Mouse (Mus musculus) testis, postnatal 14 days (tissue): ENCODE data around the gene Man2b1.

Experiments
- DNase-seq: peaks from one replicate; pipeline ENCODE4 v3.0.0; 2021; ENCODE audit warnings: low spot score

Gene Man2b1

DNA sequence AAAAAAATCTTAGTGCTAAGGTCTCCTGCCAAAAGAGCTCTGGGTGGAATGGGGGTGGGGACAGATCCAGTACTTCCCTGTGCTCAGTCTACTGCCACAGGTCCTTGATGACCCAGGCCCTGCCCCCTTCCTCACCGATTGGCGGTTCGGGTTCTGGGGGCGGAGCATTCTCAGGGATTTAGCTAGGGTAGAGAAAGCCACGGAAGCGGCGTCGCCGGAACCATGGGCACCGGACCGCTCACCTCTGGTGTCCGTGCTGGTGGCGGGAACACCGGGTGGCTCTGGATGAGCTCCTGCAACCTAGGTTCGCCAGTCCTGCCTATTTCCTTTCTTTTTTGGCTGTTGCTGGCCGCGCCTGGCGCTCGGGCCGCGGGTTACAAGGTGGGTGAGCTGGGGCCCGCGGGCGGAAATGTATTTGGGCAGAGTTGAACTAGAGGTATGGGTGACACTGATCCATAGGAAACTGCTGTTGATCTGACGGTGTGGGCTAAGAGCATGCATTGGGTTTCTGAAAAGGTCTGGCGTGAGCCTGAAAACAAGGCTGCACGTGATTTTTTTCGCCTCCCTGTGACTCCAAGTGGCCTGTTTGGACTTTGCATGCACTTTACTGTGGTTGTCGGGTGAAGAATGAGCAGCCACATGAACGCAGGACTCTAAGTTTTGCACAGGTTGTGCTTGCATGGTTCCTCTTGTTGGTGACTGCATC is at the start of gene Man2b1:
Man2b1 (plus strand) TSS at position 163 of the 706 bp plus-strand sequence.
- DNase-seq = peak; percentile 86

DNA sequence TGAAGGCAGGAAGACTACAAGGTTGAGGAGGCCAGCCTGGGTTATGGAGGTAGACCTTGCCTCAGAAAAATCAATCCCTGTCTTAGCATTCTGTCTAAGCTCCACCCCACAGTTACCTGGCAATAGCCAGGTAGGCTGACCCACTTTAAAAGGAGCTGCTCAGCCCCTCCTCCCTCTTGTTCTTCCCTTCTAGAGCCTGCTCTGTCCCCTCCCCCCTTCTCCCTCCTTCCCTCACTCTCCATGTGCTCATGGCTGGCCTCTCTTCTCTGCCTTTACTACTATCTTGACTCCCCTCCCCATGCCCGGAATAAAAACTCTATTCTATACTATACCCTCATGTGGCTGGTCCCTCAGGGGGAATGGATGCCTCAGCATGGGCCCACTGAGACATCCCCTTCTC is 49.2 kb upstream of the Man2b1 start:
- no peak for DNase-seq

DNA sequence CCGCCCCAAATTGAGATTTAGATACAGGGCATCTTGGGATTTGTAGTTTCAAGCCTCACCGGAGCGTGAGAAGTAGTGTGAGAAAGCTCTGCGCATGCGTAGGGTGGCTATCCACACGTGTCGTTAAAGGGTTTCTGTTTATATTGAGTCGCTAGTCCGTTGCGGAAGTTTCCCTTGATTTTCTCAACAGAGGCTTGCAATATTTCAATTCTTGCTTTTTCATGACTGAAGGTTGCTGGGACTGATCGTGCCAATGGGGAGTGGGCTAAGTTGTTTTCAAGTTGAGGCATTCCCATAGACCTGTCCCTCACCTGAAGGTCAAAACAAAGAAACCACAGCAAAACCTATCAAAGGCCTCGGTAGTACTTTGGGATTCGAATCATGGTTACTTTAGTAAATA is 48.3 kb upstream of the Man2b1 start:
- peak; percentile 79 for DNase-seq

DNA sequence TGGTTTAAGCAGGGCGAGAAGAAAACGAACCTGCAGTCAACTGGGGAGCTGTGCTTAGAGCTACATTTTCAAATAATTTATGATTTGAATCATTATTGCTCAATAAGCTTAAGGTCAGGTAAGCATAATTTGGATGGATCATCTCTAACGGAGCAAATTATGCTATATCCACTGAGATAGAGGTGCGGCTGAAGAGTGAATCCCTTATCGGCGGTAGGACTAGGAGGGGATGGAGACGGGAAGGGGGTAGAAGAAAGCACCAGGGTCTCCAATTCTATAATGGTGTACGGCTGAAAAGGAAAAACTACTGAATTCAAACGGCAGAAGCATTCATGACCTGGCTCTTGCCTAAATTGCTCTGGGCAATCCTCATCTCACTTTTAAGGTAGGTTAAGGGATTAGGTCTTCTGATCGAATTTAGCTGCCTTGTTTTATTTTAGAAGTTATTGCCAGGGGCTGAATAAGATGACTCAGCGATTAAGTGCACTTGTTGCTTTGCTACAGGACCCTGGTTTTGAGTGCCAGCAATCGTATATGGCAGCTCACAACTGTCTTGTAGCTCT is 47.8 kb upstream of the Man2b1 start:
- no peak for DNase-seq

DNA sequence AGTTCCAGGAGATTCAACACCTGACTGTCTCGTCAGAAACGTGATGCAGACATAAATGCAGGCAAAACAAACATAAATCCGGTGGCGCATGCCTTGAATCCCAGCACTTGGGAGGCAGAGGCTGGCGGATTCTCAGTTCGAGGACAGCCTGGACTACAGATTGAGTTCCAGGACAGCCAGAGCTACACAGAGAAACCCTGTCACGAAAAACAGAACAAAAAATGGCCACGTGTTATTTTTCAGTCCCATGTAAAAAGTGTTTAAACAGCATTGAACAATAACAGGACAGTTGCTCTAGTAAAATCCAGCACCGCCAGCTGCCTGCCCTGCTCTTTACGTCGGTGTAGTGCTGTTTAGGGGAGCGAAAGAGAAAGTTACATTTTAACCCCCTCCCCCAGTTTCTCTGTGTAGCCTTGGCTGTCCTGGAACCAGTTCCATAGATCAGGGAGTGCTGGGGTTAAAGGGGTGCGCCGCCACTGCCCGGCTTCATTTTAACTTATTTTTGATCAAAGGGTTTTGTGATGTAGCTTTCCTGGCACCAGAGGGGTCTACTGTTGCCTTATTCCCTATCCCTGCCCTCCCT is 47.3 kb upstream of the Man2b1 start:
- DNase-seq = peak; percentile 61

DNA sequence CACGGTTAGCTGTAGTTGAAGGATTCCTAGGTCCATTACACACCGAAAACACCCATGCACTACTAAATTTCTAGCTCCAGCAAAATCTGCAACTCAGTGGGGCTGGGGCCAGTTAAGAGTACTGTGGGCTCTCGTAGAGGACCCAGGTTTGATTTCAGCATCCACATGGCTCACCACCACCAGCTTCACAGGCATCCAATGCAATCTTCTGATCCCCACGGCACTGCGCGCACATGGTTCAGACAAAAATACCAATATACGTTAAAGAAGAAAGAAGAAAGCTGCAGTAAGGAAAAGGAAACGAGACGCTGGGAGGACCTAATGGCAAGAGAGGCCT is 46.7 kb upstream of the Man2b1 start:
- DNase-seq = no peak

DNA sequence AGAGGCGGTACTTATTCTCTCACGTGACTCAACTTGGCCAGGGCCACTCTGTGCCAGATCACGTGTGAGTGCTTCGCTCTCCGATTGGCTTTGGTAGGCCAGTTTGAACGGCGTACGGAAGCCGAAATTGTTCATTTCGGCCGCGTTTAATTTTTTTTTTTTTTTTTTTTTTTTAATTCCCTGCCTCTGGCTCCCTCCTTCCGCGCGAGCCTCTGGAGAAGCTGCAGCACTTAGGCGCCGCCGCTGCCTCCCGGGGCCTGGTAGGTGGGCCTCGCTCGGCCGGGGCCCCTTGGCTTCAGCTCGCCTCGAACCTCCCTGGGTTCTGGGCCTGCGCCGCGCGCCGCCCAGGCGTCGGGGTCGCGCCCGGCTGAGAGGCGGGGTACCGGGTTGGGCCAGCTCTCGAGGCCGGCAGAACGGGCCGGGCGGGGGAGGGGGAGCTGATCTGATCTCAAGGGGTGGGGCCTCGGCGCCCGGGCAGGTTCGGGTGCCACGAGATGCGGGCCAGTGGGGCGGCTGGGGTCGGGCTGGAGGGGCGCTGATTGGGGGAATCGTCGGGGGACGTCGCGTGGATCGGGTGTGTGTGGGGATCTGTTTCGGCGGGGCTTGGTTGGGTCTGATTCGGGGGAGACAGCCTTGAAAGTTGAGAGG is 46.2 kb upstream of the Man2b1 start, which contains the start of gene Tnpo2:
Tnpo2 (plus strand) TSS at position 198 of the 648 bp plus-strand sequence.
- DNase-seq = peak; percentile 95

DNA sequence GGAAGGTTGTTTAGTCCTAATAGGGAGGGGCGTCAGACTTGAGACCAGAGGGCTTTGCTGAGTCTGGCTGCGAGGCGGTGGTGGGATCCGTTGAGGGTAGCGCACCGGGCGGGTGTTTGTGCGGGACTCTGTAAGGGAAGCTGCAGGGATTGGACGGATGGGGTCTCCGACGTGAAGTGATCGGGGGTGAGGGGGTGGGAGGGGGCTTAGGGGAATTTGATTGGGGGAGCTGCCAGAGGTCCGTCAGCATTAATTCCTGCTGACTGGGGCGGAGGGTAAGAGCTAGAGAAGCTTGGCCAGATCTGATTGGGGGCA is 45.7 kb upstream of the Man2b1 start:
- DNase-seq = no peak

DNA sequence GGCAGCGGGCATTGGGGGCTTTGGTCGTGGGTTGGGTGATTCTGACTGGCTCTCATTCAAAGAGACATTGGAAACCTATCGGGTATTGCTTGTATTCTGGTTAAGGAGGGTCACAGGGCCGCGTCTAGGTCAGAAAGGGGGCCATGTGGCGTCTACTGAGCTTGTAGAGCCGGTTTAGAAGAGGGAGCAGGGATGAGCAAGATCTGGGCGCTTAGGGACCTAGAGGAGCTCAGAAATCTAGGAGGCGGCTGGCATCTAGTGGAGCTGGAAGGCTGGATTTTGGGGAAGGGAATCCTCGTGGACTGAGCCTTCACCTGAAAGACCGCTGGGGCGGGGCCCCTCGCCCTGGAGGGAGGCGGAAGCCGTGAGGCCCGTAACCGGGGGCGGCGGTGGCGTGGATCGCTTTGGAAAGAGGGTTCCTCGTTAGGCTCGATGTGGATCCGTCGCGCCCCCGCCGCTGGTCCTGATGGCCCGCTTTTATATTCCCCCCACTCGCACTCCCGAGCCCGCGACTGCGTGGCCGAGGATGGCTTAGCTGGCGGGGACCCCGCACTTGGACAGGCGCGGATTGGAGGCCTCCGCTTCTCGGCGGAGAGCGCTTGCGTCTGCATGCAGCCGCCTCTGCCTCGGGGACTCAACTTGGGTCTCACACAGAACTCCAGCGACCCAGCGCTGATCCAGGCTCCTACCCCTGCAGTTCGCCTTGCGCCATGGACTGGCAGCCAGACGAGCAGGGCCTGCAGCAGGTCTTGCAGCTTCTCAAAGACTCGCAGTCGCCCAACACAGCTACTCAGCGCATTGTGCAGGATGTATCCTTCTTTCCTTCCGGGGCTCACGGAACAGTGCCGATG is 45.2 kb upstream of the Man2b1 start:
- DNase-seq = peak; percentile 54

DNA sequence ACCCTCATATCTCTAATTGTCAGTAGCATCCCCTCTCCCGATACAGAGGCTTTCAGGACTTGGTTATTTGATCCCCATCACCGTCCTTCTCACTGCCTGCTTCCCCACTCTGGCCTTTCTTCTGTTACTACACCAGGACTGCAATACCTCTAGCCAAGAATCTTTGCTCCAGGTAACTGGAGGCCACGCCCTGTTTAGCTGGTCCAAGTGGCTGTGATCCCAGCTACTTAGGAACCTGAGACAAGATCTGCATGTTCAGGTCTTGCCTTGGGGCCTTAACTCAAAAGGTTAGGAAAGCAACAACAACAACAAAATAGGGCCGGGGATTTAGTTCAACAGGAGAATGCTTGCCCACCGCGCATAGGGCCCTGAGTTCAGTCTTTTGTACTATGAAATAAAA is 39.5 kb upstream of the Man2b1 start:
- DNase-seq = no peak

DNA sequence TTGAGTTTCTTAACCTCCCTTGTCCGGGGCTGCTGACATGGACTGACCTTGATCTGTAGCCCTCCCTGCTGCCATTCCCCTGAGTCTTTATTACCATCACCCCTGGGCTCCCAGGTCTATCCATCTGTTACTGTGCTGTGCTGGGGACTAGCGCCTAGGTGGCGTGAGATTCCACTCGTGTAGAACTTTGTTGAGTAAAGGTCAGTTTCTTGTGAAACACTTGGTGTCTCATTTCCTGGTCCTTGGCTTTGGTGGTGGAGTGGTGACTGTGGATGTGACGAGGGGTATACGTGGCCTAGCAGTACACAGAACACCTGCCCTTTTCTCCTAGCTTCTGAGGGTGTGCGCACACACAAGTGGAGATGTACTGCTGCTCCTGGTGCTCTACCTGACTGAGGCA is 25.7 kb upstream of the Man2b1 start:
- no peak for DNase-seq

DNA sequence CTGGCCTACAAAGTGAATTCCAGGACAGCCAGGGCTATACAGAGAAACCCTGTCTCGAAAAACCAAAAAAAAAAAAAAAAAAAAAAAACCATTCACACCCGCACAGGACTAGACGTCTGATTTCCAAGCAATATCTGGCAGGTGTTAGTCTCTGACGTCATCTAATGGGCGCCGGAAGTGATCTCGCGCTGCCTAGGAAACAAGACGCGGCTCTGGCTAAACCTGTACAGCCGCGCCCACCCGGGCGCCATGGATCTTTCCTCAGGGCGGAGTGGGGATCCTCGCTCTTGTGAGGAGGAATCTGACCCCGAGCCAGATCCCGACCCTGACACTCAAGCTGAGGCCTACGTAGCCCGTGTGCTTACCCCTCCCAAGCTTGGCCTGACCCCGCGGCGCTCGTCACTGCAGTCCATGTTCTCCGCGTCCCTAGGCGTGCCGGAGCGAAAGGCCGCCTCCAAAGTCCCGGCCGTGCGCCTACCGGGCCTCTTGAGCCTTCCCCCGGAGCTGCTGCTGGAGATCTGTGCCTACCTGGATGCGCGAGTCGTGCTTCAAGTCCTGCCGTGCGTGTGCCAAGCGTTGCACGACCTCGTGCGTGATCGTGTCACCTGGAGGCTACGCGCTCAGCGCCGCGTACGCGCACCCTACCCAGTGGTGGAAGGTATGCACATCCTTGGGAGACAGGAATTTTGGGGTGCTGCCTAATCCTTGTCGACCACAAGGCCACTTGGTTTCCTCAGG is 23.0 kb upstream of the Man2b1 start, which contains the start of gene Fbxw9:
Fbxw9 (plus strand) TSS at position 177 of the 738 bp plus-strand sequence.
- DNase-seq = peak; percentile 90

DNA sequence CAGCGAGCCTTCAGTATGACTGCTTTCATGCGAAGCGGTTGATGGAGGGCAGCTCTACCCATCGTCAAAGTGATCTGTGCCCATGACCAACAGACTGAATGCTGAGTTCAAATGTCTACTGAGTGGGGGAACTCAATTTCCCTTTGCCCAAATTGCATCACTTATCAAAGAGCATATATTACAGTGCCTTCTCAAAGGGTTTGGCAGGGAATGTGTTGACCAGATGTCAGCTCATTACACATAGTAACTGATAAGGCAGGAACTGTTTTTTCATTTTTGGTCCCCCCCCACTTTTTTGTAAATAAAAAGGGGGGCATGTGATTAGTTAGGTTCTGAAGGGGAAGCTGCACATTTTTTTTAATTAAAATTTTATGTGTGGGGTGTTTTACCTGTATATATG is 20.5 kb upstream of the Man2b1 start:
- no peak for DNase-seq

DNA sequence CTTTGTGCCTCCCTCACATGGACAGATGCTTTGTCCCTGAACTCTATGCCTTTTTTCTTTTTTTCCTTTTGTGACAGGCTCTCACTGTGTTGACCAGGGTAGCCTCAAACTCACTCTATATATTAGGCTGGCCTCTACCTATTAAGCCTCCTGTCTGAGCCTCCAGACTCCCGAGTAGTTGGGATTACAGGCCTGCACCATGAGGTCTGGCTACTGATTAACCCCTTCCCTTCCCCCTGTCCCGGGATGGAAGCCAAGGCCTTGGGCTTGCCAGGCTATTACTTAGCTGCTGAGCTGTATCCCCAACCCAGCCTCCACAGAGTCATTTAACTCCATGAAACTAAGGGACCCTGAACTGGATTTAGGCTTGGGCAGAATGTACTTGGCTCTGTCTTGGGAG is 17.9 kb upstream of the Man2b1 start:
- DNase-seq = no peak

DNA sequence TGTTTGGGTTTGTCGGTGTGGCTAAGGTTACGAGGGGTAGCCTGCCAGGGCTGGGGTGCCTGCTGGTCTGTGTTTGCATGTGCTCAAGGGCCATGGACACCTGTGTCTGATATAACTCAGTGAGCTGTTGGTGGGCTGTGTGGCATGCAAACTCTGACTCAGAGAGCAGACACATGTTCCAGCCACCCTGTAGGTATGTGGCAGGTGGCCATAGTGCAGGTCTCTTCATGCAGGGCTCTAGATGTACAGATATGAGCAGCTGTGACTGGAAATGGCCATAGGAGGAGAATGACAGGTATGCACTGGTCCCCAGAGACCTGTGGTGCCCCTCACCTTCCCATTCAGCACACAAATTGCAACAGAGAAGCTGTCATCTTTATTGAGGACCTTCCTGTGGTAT is 15.9 kb upstream of the Man2b1 start:
- DNase-seq = no peak

DNA sequence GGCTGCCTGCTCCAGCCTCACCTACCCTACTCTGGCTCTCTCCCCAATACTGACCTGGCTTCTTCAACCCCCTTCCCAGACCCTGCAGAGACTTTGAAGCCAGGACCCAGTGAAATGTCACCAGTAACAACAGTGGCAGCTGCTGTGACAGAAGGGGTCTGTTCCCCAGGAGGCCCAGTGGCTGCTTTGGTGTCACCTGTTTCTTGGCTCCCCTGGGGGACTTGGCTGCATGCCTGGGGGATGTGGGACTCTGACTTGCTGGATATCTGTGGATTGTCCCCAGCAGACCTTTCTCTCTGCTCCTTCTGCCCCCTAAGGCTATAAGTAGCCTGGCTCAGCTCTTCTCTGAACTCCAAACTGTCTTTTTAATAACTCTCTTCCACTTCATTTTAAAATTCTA is 15.1 kb upstream of the Man2b1 start, which contains the start of gene Gm5741:
Gm5741 (minus strand) TSS at position 1 of the 400 bp plus-strand sequence.
- no peak for DNase-seq

DNA sequence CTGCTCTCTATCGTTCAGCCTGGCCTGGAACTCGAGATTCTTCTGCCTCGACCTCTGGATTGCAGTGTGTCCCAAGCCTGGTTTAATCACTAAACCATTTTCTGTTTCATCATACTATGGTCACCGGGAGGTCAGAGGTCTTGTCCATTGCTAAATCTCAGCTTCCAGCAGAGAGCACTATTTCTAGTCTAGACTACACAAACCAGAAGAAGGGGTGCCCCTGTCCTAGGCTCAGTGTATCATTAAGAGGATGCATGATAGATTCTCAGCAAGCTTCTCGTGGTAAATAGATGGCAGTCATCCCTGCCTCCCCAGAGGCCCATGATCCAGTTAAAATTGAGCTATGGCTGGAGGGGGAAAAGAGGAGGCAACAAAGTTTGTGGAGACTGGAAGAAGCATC is 12.0 kb upstream of the Man2b1 start:
- DNase-seq = no peak

DNA sequence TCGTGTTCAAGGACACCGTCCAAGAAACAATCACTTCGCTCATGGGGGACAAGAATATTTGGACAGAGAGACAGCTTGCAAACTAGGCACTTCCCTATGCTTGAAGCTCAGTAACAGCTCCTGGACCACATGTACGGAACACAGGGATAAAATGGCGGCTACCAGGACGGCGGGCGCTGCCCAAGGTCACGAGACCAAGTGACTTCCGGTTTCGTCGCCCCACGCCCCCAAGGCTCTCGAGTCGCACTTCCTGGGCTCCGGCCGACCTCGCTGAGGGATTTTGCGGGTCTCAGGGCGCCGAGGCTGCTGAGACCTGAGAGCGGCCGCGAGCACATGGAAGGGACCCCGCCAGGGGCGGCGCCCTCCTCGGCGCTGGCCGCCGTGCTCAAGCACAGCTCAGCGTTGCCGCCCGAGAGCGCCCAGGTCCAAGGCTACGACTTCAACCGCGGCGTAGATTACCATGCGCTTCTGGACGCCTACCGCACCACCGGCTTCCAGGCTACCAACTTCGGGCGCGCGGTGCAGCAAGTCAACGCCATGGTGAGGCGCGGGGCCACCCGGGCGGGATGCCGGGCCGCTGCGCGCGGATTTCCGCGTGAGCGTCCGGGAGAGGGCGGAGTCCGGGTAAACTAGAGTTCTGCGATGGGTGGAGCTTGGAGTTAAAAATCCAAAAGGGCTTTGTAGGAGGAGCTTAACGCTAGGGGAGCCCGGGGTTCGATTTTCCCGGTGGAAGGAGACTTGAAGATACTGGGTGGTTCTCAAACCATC is 11.4 kb upstream of the Man2b1 start, which contains the start of gene Dhps:
Dhps (plus strand) TSS at position 244 of the 768 bp plus-strand sequence.
- peak; percentile 93 for DNase-seq

DNA sequence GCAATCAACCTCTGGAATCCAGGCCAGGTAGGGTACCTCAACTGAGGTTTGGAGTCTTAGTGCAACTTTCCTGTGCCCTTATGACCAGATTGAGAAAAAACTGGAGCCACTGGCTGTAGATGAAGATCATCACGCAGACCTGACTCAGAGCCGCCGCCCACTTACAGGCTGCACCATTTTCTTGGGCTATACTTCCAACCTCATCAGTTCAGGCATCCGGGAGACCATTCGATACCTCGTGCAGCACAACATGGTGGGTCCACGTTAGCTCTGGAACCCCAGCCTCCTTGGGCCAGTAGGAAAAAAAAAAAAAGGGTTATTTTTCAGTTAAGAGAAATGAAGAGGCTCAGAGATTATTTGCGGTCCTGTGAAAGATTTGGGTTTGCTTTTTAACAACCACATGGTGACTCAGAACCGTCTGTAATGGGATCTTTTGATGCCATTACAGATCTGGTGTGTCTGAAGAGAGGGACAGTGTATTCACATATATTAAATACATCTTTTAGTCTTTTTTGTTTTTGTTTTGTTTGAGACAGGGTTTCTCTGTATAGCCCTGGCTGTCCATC is 10.6 kb upstream of the Man2b1 start:
- DNase-seq = no peak

DNA sequence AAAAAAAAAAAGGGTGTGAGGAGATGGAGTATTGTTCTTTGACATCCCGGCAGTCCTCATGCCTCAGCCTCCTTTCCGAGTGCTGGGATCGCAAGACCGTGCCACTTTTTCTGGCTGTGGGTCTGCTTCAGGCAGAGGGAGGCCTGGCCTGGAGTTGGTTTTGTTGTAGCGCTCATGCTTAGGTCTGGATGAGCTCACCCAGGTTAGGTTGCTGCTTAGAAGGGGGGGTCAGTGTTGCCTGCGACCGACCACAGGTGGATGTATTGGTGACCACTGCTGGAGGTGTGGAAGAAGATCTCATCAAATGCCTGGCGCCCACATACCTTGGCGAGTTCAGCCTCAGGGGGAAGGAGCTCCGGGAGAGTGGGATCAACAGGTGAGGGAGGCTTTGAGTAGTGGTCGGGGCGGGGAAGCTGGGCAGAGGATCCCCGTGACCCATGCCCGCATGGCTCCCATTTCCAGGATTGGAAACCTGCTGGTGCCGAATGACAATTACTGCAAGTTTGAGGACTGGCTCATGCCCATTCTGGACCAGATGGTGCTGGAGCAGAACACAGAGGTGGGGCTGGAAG is 9.9 kb upstream of the Man2b1 start:
- no peak for DNase-seq
